Mouse (Mus musculus) liver, embryonic 15.5 days (tissue): Measurements from ENCODE around the gene Rundc3b. TPM values are rescaled to one million over a fixed set of nuclear protein-coding genes. Genes with fewer than 3 reads are reported as not detected.
A peak's percentile ranks its signal among the peaks of the same experiment; 100 is the strongest.

ENCODE experiments used
- ATAC-seq: fragments of 200-750 bp; cut with Nextera tagmentation; 2 replicates; pipeline ENCODE4 v1.8.0; 2017; ENCODE audit warnings: moderate number of reproducible peaks, mild to moderate bottlenecking, moderate library complexity; ENCODE audit not compliant: insufficient read depth
- H3K27ac ChIP-seq: fragments of 300-500 bp; sonication (generic); replicated peaks from 2 replicates; pipeline ENCODE4 v1.5.1; 2015; ENCODE audit warnings: mild to moderate bottlenecking, inconsistent platforms
- H3K27me3 ChIP-seq: fragments of 300-500 bp; sonication (generic); 2 replicates; pipeline ENCODE4 v1.6.1; 2015; ENCODE audit warnings: mild to moderate bottlenecking, inconsistent platforms
- H3K36me3 ChIP-seq: fragments of 300-500 bp; sonication (generic); replicated peaks from 2 replicates; pipeline ENCODE4 v1.6.1; 2015; ENCODE audit warnings: moderate library complexity, mild to moderate bottlenecking, inconsistent platforms
- H3K4me1 ChIP-seq: fragments of 300-500 bp; sonication (generic); replicated peaks from 2 replicates; pipeline ENCODE4 v1.6.1; 2015; ENCODE audit warnings: inconsistent platforms
- H3K4me2 ChIP-seq: fragments of 300-500 bp; sonication (generic); 2 replicates; pipeline ENCODE4 v1.6.1; 2015; ENCODE audit warnings: moderate library complexity, mild to moderate bottlenecking, inconsistent platforms
- H3K4me3 ChIP-seq: fragments of 300-500 bp; sonication (generic); replicated peaks from 2 replicates; pipeline ENCODE4 v1.5.1; 2015; ENCODE audit warnings: mild to moderate bottlenecking, inconsistent platforms
- H3K9ac ChIP-seq: fragments of 300-500 bp; sonication (generic); 2 replicates; pipeline ENCODE4 v1.6.1; 2015; ENCODE audit warnings: moderate library complexity, mild to moderate bottlenecking, inconsistent platforms
- H3K9me3 ChIP-seq: fragments of 300-500 bp; sonication (generic); replicated peaks from 2 replicates; pipeline ENCODE4 v1.6.1; 2016; ENCODE audit warnings: inconsistent platforms
- WGBS: fragments of 180-500 bp; shearing (Covaris S2); methylation state at CpG from one replicate; pipeline ENCODE4 v1.1.7; 2015; ENCODE audit warnings: mixed read lengths; ENCODE audit not compliant: insufficient replicate concordance; 5-methylcytosine and 5-hydroxymethylcytosine counted together
- polyA plus RNA-seq: library from polyadenylated mRNA; unstranded; fragments of >200 nt; fragmentation: Nextera tagmentation; extraction: Ambion mirVana; gene quantifications from 2 replicates; pipeline ENCODE4 v1.2.1, GENCODE M21; 2015

Gene Rundc3b
- 0.08 and 0.09 TPM in 2 replicates for polyA plus RNA-seq

DNA sequence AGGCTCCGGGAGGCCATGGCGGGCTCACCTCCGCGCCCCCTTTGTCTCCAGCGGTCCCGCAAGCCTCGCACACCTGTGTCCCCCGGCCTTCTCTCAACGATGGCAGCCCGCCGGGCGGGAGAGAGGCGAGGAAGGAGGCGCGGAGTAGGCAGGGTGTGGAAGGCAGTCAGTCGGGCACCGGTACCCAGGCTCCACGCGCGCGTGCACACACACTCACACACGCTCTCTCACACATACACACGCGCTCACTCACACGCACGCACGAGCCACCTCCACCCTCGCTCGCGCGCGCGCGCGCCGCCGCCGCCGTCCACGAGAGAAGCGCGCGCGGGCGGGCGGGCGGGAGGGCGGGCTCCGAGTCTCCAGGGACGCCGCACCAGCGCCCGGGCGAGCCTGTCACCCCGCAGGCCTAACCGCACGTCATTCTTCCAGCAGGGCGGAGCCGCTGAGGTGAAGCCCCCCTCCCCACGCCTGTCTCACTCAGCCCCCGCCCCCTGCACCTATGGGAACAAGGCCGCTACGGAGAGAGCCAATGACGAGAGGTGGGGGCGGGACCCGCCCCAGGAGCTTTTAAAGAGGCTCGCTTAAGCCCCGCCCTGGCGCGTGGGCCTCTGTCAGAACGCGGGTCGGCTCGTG is at the start of gene Rundc3b:
Gene Rundc3b, minus strand, starts transcription at position 357 of the 636 bp plus-strand sequence.
- H3K27ac ChIP-seq: no peak within 1 kb of the TSS
- H3K9ac ChIP-seq: no peak within 1 kb of the TSS
- H3K4me1 ChIP-seq: peaks cover 10% of the 10 kb centered on the region; the same call in 1 of the 2 replicates
- H3K4me3 ChIP-seq: peak within 1 kb of the TSS; percentile 60
- WGBS: under 1% methylated on average over 73 of the region's 74 CpGs
- H3K4me2 ChIP-seq: peak within 1 kb of the TSS; percentile 85
- no peaks in the 10 kb centered on the region for H3K36me3 ChIP-seq
- peaks cover 21% of the 10 kb centered on the region for H3K27me3 ChIP-seq
- peak; percentile 87 for ATAC-seq
- H3K9me3 ChIP-seq: no peaks in the 10 kb centered on the region

- H3K9ac ChIP-seq: no peak overlapping the region
- H3K27me3 ChIP-seq: no peaks in the 10 kb centered on the region
- no peaks in the 10 kb centered on the region for H3K9me3 ChIP-seq
- H3K4me3 ChIP-seq: no peak overlapping the region
- H3K4me2 ChIP-seq: no peak overlapping the region
- H3K4me1 ChIP-seq: no peaks in the 10 kb centered on the region
- no peaks in the 10 kb centered on the region for H3K36me3 ChIP-seq
- WGBS: 47% methylated on average over 1 of the region's 1 CpGs
- H3K27ac ChIP-seq: no peak overlapping the region
- ATAC-seq: no peak
These were observed 46.9 kb upstream of the Rundc3b start for GRCm38 (mm10) chr5:8669606-8670005.

DNA sequence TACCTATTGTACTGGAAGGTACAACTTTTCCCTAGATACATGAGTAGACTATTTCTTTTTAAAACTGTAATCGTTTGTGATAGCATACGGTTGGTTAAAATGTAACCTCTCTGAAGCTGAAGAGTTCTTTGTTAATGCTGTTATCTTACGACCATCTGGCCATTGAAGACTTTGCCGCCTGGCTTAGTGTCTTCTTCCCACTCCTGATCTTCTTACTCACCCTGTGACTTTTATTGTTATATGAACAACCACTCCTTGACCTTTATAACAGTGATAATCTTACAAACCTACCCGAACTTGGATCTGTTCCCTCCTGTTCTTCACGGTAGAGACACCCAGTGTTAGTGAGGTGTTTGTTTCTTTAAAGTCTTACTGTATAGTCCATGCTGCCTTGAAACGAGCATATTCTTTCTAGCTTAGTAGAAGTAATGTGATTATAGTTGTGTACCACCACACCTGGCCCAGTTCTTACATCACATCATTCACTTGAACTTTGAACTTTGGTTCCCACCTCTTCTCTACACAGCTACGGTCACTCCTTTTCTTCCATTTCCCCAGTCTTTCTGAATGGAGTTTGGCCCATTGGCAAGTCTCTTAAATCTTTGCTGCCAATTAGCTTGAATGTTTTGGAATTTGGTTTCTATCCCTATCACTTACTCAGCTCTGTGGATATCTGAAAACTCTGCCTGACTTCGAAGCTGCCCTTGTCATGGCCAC is 45.2 kb upstream of the Rundc3b start:
- Histone ChIP-seq H3K27ac (no peak overlapping the region), H3K36me3 (no peaks in the 10 kb centered on the region), H3K9ac (no peak overlapping the region), H3K4me2 (no peak overlapping the region), H3K4me1 (no peaks in the 10 kb centered on the region), H3K4me3 (no peak overlapping the region), H3K9me3 (no peaks in the 10 kb centered on the region), H3K27me3 (no peaks in the 10 kb centered on the region)
- ATAC-seq: no peak
- WGBS: 49% methylated on average over 9 of the region's 9 CpGs

DNA sequence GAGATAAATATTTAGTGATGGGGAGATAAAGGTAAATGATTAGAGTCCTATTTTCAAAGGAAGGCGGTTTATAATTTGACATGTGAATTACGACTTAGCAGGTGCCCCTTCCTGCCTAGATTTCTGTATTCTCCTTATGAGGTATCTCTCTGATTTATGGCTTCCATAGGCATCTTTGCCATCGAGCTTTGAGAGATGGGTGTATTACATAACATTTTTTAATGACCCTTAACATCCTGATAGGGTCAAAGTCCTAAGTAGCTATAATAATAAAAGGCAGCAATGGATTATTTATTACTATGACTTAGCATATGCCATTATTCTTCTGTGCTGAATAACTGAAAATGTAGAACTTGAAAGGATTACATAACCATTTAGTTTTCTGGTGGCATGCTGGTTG is 41.9 kb upstream of the Rundc3b start:
- H3K4me1 ChIP-seq: no peaks in the 10 kb centered on the region
- ATAC-seq: no peak
- H3K27ac ChIP-seq: no peak overlapping the region
- no peaks in the 10 kb centered on the region for H3K36me3 ChIP-seq
- peaks cover 9% of the 10 kb centered on the region; the same call in 1 of the 2 replicates for H3K27me3 ChIP-seq
- no peak overlapping the region for H3K9ac ChIP-seq
- H3K4me3 ChIP-seq: no peak overlapping the region
- WGBS: 27% methylated on average over 3 of the region's 3 CpGs
- H3K9me3 ChIP-seq: no peaks in the 10 kb centered on the region
- no peak overlapping the region for H3K4me2 ChIP-seq

GRCm38 (mm10) chr5:8660738-8661151 is 38.0 kb upstream of the Rundc3b start:
- Histone ChIP-seq H3K36me3 (no peaks in the 10 kb centered on the region), H3K9ac (no peak overlapping the region), H3K27me3 (peaks cover 10% of the 10 kb centered on the region; the same call in 1 of the 2 replicates), H3K4me3 (peak overlapping the region; percentile 46), H3K9me3 (no peaks in the 10 kb centered on the region), H3K4me1 (no peaks in the 10 kb centered on the region), H3K4me2 (peak overlapping the region; percentile 63), H3K27ac (no peak overlapping the region)
- WGBS: 61% methylated on average over 10 of the region's 10 CpGs
- no peak for ATAC-seq

DNA sequence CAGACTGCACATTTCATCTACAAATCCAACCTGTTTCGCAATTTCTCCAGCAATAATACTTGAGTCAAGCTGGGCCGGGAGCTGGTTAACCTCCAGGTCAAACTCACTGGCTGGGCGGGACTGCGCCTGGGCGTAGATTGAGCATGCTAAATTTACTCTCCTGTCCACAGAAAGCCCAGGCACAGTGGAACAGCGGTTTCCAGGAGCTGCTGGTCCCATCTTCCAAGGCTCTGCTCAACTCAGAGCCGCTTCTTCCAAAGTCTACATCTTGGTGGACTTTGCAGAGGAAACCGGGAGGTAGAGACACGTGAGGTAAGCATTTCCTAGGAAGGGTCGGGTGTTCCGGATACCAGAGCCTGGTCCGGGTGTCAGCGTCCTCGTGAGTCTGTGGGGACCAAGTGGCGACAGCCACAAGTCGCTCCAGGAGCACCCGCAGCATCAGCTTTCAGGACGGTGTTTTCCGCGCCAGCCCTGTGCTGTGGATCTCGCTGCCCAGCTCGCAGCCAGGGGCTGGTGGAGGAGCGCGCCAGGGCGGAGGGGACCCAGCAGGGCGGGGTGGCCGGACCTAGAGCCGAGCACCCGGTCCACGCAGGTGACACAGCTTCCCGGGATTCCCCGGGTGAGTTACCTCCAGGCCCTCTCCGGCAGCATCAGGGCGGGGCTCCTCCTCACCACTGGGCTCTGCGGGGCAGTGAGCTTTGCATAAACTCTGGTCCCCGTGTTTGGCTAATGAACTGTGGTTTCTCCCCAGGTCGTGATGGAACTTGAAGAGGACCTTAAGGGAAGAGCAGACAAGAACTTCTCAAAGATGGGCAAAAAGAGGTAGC is 37.4 kb upstream of the Rundc3b start, which contains the start of gene Abcb1a:
Gene Abcb1a, plus strand, starts transcription at position 167 of the 827 bp plus-strand sequence.
- no peak within 1 kb of the TSS for H3K27ac ChIP-seq

GRCm38 (mm10) chr5:8652085-8652484 is 29.3 kb upstream of the Rundc3b start:
- Histone ChIP-seq H3K36me3 (no peaks in the 10 kb centered on the region), H3K27ac (no peak overlapping the region), H3K9me3 (no peaks in the 10 kb centered on the region), H3K27me3 (no peaks in the 10 kb centered on the region), H3K4me3 (no peak overlapping the region), H3K4me2 (no peak overlapping the region), H3K4me1 (no peaks in the 10 kb centered on the region), H3K9ac (no peak overlapping the region)
- no peak for ATAC-seq
- WGBS: 53% methylated on average over 2 of the region's 2 CpGs

More for the DNA sequence above, 37.4 kb upstream of the Rundc3b start, which contains the start of gene Abcb1a:
- no peaks in the 10 kb centered on the region for H3K9me3 ChIP-seq
- peak; percentile 73 for ATAC-seq
- 5% methylated on average over 37 of the region's 37 CpGs for WGBS
- peak within 1 kb of the TSS; percentile 63 for H3K4me2 ChIP-seq
- H3K4me3 ChIP-seq: peak within 1 kb of the TSS; percentile 46
- H3K36me3 ChIP-seq: no peaks in the 10 kb centered on the region
- H3K4me1 ChIP-seq: no peaks in the 10 kb centered on the region
- peaks cover 10% of the 10 kb centered on the region; the same call in 1 of the 2 replicates for H3K27me3 ChIP-seq
- H3K9ac ChIP-seq: no peak within 1 kb of the TSS

DNA sequence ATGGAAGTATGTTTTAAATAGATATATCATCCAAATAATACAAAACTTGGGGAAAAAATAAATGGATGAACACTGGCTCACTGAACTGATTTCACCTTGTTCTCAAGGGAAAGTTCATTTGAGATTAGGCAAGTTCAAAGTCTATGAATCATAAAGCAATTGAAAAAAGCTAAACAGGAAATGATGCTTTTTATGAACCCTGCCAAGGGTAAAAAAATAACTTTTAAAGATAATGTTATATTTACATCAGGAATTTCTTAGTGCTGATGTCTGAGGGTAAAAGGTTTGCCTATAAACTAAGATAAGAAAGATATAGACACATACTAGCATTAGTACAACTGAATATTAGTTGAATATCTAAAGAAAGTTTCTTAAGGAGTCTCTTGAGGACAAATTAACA is 26.0 kb upstream of the Rundc3b start:
- Histone ChIP-seq H3K9ac (no peak overlapping the region), H3K27ac (no peak overlapping the region), H3K27me3 (no peaks in the 10 kb centered on the region), H3K36me3 (no peaks in the 10 kb centered on the region), H3K4me1 (no peaks in the 10 kb centered on the region), H3K4me3 (no peak overlapping the region), H3K4me2 (no peak overlapping the region), H3K9me3 (no peaks in the 10 kb centered on the region)
- no peak for ATAC-seq

DNA sequence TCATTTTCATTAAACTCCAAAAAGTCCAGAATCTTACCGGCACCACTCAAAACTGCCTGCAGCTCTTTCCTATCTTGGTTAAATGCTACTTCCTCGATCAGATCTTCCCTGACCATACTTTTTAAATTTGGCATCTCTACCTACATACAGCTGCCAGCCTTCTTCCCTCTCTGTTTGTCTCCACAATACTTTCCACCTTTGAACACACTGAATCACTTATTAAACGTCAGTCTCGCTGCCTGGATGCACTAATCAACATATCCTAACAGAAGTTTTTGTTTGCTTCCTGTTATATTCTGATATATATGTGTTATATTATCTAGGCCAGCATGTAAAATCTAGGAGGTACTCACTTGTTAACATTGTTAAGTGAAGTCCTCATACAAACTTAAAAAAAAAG is 25.5 kb upstream of the Rundc3b start:
- Histone ChIP-seq H3K4me3 (no peak overlapping the region), H3K9ac (no peak overlapping the region), H3K4me2 (no peak overlapping the region), H3K9me3 (no peaks in the 10 kb centered on the region), H3K27ac (no peak overlapping the region), H3K36me3 (no peaks in the 10 kb centered on the region), H3K4me1 (no peaks in the 10 kb centered on the region), H3K27me3 (no peaks in the 10 kb centered on the region)
- no peak for ATAC-seq
- 44% methylated on average over 4 of the region's 4 CpGs for WGBS

- no peak overlapping the region for H3K4me3 ChIP-seq
- ATAC-seq: no peak
- H3K27me3 ChIP-seq: no peaks in the 10 kb centered on the region
- H3K9me3 ChIP-seq: no peaks in the 10 kb centered on the region
- H3K36me3 ChIP-seq: no peaks in the 10 kb centered on the region
- no peak overlapping the region for H3K4me2 ChIP-seq
- H3K4me1 ChIP-seq: no peaks in the 10 kb centered on the region
- no peak overlapping the region for H3K9ac ChIP-seq
- no peak overlapping the region for H3K27ac ChIP-seq
These were observed 11.8 kb upstream of the Rundc3b start for GRCm38 (mm10) chr5:8634489-8634975.

DNA sequence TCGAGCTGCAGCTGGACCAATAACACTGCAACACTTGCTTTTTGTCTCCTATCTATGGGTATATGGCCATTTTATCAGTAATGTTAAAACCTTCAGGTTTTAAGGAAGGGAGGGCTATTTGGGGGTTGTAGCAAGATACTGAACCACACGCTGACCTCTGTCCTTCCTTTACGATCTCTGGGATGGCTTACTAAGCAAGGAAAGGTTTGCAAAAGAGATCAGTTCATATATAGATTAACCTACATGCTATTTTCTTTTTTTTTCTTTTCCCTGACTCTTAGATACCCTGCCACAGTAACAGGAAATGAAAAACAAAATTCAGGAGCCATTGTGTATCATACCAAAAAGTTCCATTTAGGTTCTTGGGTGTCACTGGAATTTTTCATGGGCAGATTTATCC is 10.1 kb upstream of the Rundc3b start:
- H3K4me1 ChIP-seq: no peaks in the 10 kb centered on the region
- 43% methylated on average over 3 of the region's 3 CpGs for WGBS
- ATAC-seq: no peak

More for the DNA sequence above, 10.1 kb upstream of the Rundc3b start:
- Histone ChIP-seq H3K4me2 (no peak overlapping the region), H3K4me3 (no peak overlapping the region), H3K9ac (no peak overlapping the region), H3K36me3 (no peaks in the 10 kb centered on the region), H3K27me3 (no peaks in the 10 kb centered on the region), H3K9me3 (no peaks in the 10 kb centered on the region), H3K27ac (no peak overlapping the region)
